Mouse (Mus musculus): ENCODE data around the gene Ddx23. TPM values are rescaled to one million over a fixed set of nuclear protein-coding genes. Genes with fewer than 3 reads are reported as not detected.

Gene Ddx23
- polyA plus RNA-seq, 1 experiment: 59.7 TPM

GRCm38 (mm10) chr15:98683746-98684145, 21.1 kb upstream of the Ddx23 start:
- Histone ChIP-seq H3K27ac (ENCODE audit: control insufficient read depth, insufficient read depth, low read length) (no peak overlapping the region), H3K36me3 (ENCODE audit: control insufficient read depth, insufficient read depth, low read length) (no peaks in the 10 kb centered on the region)
- WGBS: 16% methylated on average over 1 of the region's 1 CpGs

GRCm38 (mm10) chr15:98683177-98683576, 20.5 kb upstream of the Ddx23 start:
- Histone ChIP-seq H3K36me3 (ENCODE audit: control insufficient read depth, insufficient read depth, low read length) (no peaks in the 10 kb centered on the region), H3K4me3 (ENCODE audit: control insufficient read depth, insufficient read depth, low read length) (no peak overlapping the region), H3K27me3 (ENCODE audit: control insufficient read depth, insufficient read depth, low read length) (no peaks in the 10 kb centered on the region; the same call in 1 of the 2 replicates), H3K4me1 (replicated peaks; ENCODE audit: control insufficient read depth, insufficient read depth, low read length) (no peaks in the 10 kb centered on the region), H3K27ac (ENCODE audit: control insufficient read depth, insufficient read depth, low read length) (no peak overlapping the region)
- TF ChIP-seq POLR2A (IDR thresholded peaks at IDR 0.05; ENCODE audit: control insufficient read depth, extremely low read depth, insufficient read depth, low read length, poor library complexity) (no peak), CTCF (IDR thresholded peaks at IDR 0.05; ENCODE audit: borderline replicate concordance, control insufficient read depth, extremely low read depth, insufficient read depth, low read length, poor library complexity) (no peak)
- DNase-seq: no peak
- WGBS: 60% methylated on average over 10 of the region's 10 CpGs

More at GRCm38 (mm10) chr15:98683746-98684145, 21.1 kb upstream of the Ddx23 start:
- Histone ChIP-seq H3K4me1 (replicated peaks; ENCODE audit: control insufficient read depth, insufficient read depth, low read length) (no peaks in the 10 kb centered on the region), H3K27me3 (ENCODE audit: control insufficient read depth, insufficient read depth, low read length) (no peaks in the 10 kb centered on the region), H3K4me3 (ENCODE audit: control insufficient read depth, insufficient read depth, low read length) (no peak overlapping the region)
- DNase-seq: no peak
- TF ChIP-seq POLR2A (IDR thresholded peaks at IDR 0.05; ENCODE audit: control insufficient read depth, extremely low read depth, insufficient read depth, low read length, poor library complexity): no peak
- TF ChIP-seq CTCF (IDR thresholded peaks at IDR 0.05; ENCODE audit: borderline replicate concordance, control insufficient read depth, extremely low read depth, insufficient read depth, low read length, poor library complexity): no peak

- no peak overlapping the region for H3K4me3 ChIP-seq (ENCODE audit: control insufficient read depth, insufficient read depth, low read length)
- H3K27ac ChIP-seq (ENCODE audit: control insufficient read depth, insufficient read depth, low read length): no peak overlapping the region
- peaks cover 4% of the 10 kb centered on the region; the same call in 1 of the 2 replicates for H3K4me1 ChIP-seq (replicated peaks; ENCODE audit: control insufficient read depth, insufficient read depth, low read length)
- WGBS: 92% methylated on average over 7 of the region's 7 CpGs
- H3K27me3 ChIP-seq (ENCODE audit: control insufficient read depth, insufficient read depth, low read length): no peaks in the 10 kb centered on the region; the same call in 1 of the 2 replicates
- H3K36me3 ChIP-seq (ENCODE audit: control insufficient read depth, insufficient read depth, low read length): no peaks in the 10 kb centered on the region
- DNase-seq: no peak
- TF ChIP-seq CTCF (IDR thresholded peaks at IDR 0.05; ENCODE audit: borderline replicate concordance, control insufficient read depth, extremely low read depth, insufficient read depth, low read length, poor library complexity) (no peak), POLR2A (IDR thresholded peaks at IDR 0.05; ENCODE audit: control insufficient read depth, extremely low read depth, insufficient read depth, low read length, poor library complexity) (no peak)
Measured at GRCm38 (mm10) chr15:98681633-98682032, 18.9 kb upstream of the Ddx23 start.

- H3K27ac ChIP-seq (ENCODE audit: control insufficient read depth, insufficient read depth, low read length): no peak overlapping the region
- H3K4me3 ChIP-seq (ENCODE audit: control insufficient read depth, insufficient read depth, low read length): no peak overlapping the region
- peaks cover 14% of the 10 kb centered on the region for H3K4me1 ChIP-seq (replicated peaks; ENCODE audit: control insufficient read depth, insufficient read depth, low read length)
- H3K36me3 ChIP-seq (ENCODE audit: control insufficient read depth, insufficient read depth, low read length): no peaks in the 10 kb centered on the region
- 92% methylated on average over 8 of the region's 8 CpGs for WGBS
- no peak for DNase-seq
- TF ChIP-seq CTCF (IDR thresholded peaks at IDR 0.05; ENCODE audit: borderline replicate concordance, control insufficient read depth, extremely low read depth, insufficient read depth, low read length, poor library complexity) (no peak), POLR2A (IDR thresholded peaks at IDR 0.05; ENCODE audit: control insufficient read depth, extremely low read depth, insufficient read depth, low read length, poor library complexity) (no peak)
- peaks cover 6% of the 10 kb centered on the region; the same call in 1 of the 2 replicates for H3K27me3 ChIP-seq (ENCODE audit: control insufficient read depth, insufficient read depth, low read length)
Measured at GRCm38 (mm10) chr15:98680660-98681059, 18.0 kb upstream of the Ddx23 start.

GRCm38 (mm10) chr15:98677977-98678376, 15.3 kb upstream of the Ddx23 start:
- H3K4me3 ChIP-seq (ENCODE audit: control insufficient read depth, insufficient read depth, low read length): no peak overlapping the region
- DNase-seq: no peak
- H3K27me3 ChIP-seq (ENCODE audit: control insufficient read depth, insufficient read depth, low read length): peaks cover 9% of the 10 kb centered on the region; the same call in 1 of the 2 replicates
- peaks cover 14% of the 10 kb centered on the region for H3K4me1 ChIP-seq (replicated peaks; ENCODE audit: control insufficient read depth, insufficient read depth, low read length)
- WGBS: 92% methylated on average over 7 of the region's 7 CpGs
- no peaks in the 10 kb centered on the region for H3K36me3 ChIP-seq (ENCODE audit: control insufficient read depth, insufficient read depth, low read length)
- no peak overlapping the region for H3K27ac ChIP-seq (ENCODE audit: control insufficient read depth, insufficient read depth, low read length)
- TF ChIP-seq POLR2A (IDR thresholded peaks at IDR 0.05; ENCODE audit: control insufficient read depth, extremely low read depth, insufficient read depth, low read length, poor library complexity) (no peak), CTCF (IDR thresholded peaks at IDR 0.05; ENCODE audit: borderline replicate concordance, control insufficient read depth, extremely low read depth, insufficient read depth, low read length, poor library complexity) (no peak)

GRCm38 (mm10) chr15:98676940-98677728, 14.4 kb upstream of the Ddx23 start, which contains the start of gene Rnd1:
TSS of gene Rnd1 (minus strand) at chr15:98677461.
- Histone ChIP-seq H3K27me3 (ENCODE audit: control insufficient read depth, insufficient read depth, low read length) (peaks cover 9% of the 10 kb centered on the region; the same call in 1 of the 2 replicates), H3K36me3 (ENCODE audit: control insufficient read depth, insufficient read depth, low read length) (no peaks in the 10 kb centered on the region), H3K4me3 (ENCODE audit: control insufficient read depth, insufficient read depth, low read length) (peak within 1 kb of the TSS; percentile 36), H3K4me1 (replicated peaks; ENCODE audit: control insufficient read depth, insufficient read depth, low read length) (peaks cover 14% of the 10 kb centered on the region), H3K27ac (ENCODE audit: control insufficient read depth, insufficient read depth, low read length) (no peak within 1 kb of the TSS)
- WGBS: 1% methylated on average over 37 of the region's 37 CpGs
- peak; percentile 65 for DNase-seq
- TF ChIP-seq POLR2A (IDR thresholded peaks at IDR 0.05; ENCODE audit: control insufficient read depth, extremely low read depth, insufficient read depth, low read length, poor library complexity): peak; percentile 80; the same call in 1 of the 2 replicates
- TF ChIP-seq CTCF (IDR thresholded peaks at IDR 0.05; ENCODE audit: borderline replicate concordance, control insufficient read depth, extremely low read depth, insufficient read depth, low read length, poor library complexity): 0 out of 2 replicates have a peak, but pooled peaks have one; percentile 22

Data from thymus, adult 2 months (tissue).